ENCODE assay signal across 8 mouse cellular contexts in the genomic region with DNA sequence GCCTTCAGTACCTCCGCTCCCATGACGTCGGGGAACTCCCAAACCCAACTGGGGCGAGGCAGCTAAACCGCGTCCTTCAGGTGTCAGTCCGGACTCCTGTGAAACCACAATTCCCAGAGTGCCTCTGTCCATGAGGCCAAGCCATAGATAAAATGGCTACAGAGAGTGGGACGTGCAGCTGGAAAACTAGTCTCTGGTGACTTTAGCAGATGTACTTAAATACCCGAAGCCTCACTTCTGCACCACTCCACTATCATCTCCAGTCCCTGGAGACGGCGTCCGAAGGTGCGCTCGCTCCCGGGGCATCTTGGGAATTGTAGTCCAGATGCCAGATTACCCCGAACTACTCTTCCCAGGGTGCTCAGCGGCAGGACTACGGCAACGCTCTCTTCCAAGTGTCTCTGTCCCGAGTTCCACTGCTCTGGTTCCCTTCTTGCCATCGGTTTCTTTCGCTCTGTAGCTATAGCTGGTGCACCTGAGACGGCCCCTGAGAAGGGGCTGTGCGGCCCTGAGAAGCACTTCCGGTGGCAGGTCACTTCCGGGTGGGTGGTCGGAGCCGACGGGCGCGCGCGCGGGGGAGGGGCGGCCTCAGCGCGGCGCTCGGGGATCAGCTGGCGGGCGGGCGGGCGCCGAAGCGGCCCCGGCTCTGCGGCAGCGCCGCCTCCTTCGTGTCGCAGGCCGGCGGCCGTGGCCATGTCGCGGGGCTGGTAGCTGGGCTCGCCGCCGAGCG. TPM values are rescaled to one million over a fixed set of nuclear protein-coding genes. Genes with fewer than 3 reads are reported as not detected.
DNase-seq lines count a peak whose midpoint lies in the region; ATAC-seq and TF ChIP-seq lines count a peak whose summit lies in the region.

A gene (plus strand): TSS at position 603 of the 730 bp plus-strand sequence.

- peak within 1 kb of the TSS; percentile 82 for H3K27ac ChIP-seq in cortical plate, adult 2 months (ENCODE audit: insufficient read depth, low read length)

- DNase-seq in gastrocnemius, postnatal 10 days, result peak; percentile 93
- peak; percentile 95 for DNase-seq in induced T-regulatory cell, adult 2 months (ENCODE audit: low read depth)
- peak; percentile 84 to 93 for DNase-seq in left cerebral cortex, adult 9 months (ENCODE audit: low spot score in 2 of 2)
- peak; percentile 92 for DNase-seq in right cerebral cortex, postnatal 14 days
- peak; percentile 88 to 90 for DNase-seq in urinary bladder, postnatal 36 days (ENCODE audit: low spot score in 2 of 2)

- no peak for TF ChIP-seq CTCF in cortical plate, adult 2 months (IDR thresholded peaks at IDR 0.05; ENCODE audit: extremely low read depth, insufficient read depth, low read length)

- ATAC-seq in activated CD4-positive, CD25-positive, alpha-beta regulatory T cell, adult 4 months, result peak; percentile 63
- peak; percentile 75 for ATAC-seq in megakaryocyte progenitor cell, adult 5-6 weeks (replicated peaks; ENCODE audit: poor library complexity)

- TF ChIP-seq POLR2A in cortical plate, adult 2 months (IDR thresholded peaks at IDR 0.05; ENCODE audit: extremely low read depth, insufficient read depth, low read length), result peak; percentile 39; the same call in 1 of the 2 replicates

- H3K4me1 ChIP-seq in cortical plate, adult 2 months (ENCODE audit: control insufficient read depth, insufficient read depth, low read length), result peaks cover 6% of the 10 kb centered on the region; the same call in 1 of the 2 replicates

- peak within 1 kb of the TSS; percentile 65 for H3K4me3 ChIP-seq in cortical plate, adult 2 months (ENCODE audit: insufficient read depth, low read length)

RNA-seq across cellular contexts. Expression of the gene that starts here (rescaled TPM):
- 10 to 100 TPM; 20.8 to 23.4 TPM for polyA plus RNA-seq in activated CD4-positive, CD25-positive, alpha-beta regulatory T cell, adult 4 months (2017; shearing (Covaris generic))
- 152 and 173 TPM in 2 replicates for polyA plus RNA-seq in cortical plate, adult 2 months (2012; rRNA removed)
- total RNA-seq in gastrocnemius, postnatal 10 days (2021), result 10 to 100 TPM; 35.7 to 45.3 TPM
- total RNA-seq in megakaryocyte progenitor cell, adult 5-6 weeks (2015), result 30.1 and 30.6 TPM in 2 replicates
- total RNA-seq in megakaryocyte progenitor cell, adult 5-6 weeks (2017), result 6.0 and 11.0 TPM in 2 replicates

Comparison
In these comparisons a context has a peak if more than half of its experiments do, and no peak if none do; other contexts are left out.
1. Peak in every context shown above with its lines: DNase-seq, ATAC-seq, H3K4me3 ChIP-seq and H3K27ac ChIP-seq.